Mouse (Mus musculus) G1E-ER4 (cell line): ENCODE measurements around the gene Ccdc174. TPM values are rescaled to one million over a fixed set of nuclear protein-coding genes. Genes with fewer than 3 reads are reported as not detected.
"Not testable (repeated sequence)": the region's sequence is repeated elsewhere in the genome, so short reads cannot be mapped to it uniquely, and the experiment has no call there.

Source experiments
- GATA1 ChIP-seq: IDR thresholded peaks from one replicate; pipeline ENCODE4 v1.8.0; 2012; ENCODE audit warnings: low read length, inconsistent platforms
- polyA plus RNA-seq: library from polyadenylated mRNA; stranded (reverse); fragments of >175 nt; gene quantifications from 2 replicates; pipeline ENCODE4 v1.2.3, GENCODE M21; 2012

Gene Ccdc174
- polyA plus RNA-seq, 1 experiment: 11.5 TPM

- TF ChIP-seq GATA1: no peak
Observed at GRCm38 (mm10) chr6:91891776-91892175, 13.9 kb downstream of the Ccdc174 start.

GRCm38 (mm10) chr6:91896783-91897182 lies 18.9 kb downstream of the Ccdc174 start:
- TF ChIP-seq GATA1: no peak

GRCm38 (mm10) chr6:91901505-91901904 lies 23.7 kb downstream of the Ccdc174 start:
- TF ChIP-seq GATA1: no peak

DNA sequence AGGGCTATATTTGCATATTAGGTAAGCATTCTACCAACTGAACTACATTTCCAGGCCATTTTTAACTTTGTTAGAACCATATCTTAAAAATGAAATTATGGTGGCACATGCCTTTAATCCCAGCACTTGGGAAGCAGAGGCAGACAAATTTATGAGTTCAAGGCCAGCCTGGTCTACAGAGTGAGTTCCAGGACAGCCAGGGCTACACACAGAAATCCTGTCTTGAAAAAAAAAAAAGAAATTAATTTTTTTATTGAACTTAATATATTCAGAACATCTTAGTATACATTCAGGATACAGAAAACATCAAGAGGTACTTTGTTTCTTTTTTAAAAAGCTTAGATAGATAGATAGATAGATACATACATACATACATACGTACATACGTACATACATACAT lies 24.7 kb downstream of the Ccdc174 start, which contains the start of gene 4930590J08Rik:
Gene 4930590J08Rik, plus strand, starts transcription at position 301 of the 400 bp plus-strand sequence.
- TF ChIP-seq GATA1: not testable (repeated sequence)

DNA sequence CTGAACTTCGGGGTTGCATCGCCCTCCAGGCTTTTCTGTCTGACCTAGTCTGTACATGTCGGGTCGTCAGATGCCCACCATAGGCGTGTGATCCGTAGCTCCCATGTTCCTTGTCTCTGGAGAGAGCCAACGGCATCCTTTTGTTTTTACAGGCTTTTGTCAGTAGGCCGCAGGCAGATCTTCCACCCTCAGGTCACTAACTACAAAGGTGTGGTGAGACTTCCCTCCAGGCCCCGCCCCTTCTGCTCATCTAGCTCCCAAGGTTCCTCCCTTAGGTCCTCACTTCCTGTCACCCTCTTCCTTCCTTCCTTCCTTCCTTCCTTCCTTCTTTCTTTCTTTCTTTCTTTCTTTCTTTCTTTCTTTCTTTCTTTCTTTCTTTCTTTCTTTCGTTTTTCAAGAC lies 36.2 kb downstream of the Ccdc174 start:
- TF ChIP-seq GATA1: no peak

DNA sequence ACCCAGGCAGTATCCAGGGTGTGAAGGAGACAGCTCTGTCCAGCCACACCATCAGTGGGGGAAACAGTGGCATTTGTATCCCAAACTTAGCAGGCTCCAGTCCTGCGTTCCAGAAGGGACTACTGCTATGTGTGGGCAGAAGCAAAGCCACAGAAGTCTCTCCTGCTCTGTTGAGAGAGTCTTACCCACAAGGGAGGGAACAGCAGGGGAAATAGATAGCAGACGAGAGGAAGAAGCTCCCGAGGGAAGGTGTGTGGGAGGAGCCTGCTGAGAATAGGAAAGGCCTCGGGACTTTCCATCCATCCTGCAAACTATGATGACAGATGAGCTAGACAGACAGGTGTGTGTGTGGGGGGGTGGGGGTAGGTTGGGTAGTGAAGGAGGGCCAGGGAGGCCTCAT lies 39.4 kb downstream of the Ccdc174 start:
- TF ChIP-seq GATA1: no peak

DNA sequence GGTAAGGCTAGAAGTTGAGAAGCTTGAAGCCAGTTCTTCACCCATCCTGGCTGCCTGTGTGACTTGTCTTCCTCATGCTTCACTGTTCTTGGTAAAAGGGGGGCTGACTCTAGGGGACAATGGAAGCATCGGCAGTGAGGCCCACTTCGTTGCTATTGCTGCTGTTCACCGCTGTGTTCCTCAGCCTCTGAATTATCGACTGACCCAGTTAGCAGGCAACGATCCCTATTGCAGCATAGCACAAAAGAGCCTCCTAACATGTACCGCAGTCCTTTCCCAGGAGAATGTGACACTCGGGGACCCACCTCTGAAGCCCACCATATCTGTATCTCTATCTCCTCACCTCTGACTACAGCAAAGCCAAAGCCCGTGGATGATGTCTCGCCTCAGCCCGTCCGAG lies 39.9 kb downstream of the Ccdc174 start:
- no peak for TF ChIP-seq GATA1

- no peak for TF ChIP-seq GATA1
Observed at GRCm38 (mm10) chr6:91931231-91931630, 53.4 kb downstream of the Ccdc174 start.

- TF ChIP-seq GATA1: no peak
Observed at GRCm38 (mm10) chr6:91938491-91938890, 60.6 kb downstream of the Ccdc174 start.

DNA sequence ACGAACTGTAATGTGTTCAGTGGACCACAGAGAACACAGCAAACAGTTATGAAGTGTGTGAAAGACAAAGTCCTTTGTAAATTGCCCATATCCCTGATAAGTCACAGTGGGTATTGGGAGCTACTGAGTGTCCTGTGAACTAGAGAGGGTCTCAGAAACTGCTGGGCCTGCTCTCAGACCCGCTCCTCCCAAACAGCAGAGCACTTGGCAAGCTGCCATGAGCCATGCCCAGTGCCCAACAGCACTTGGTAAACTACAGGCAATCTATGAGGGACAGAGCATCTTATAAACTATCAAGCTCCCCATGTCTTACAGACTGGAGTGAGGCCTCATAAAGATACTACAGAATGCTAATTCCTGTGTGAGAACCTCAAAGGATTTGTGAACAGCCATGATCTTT lies 70.6 kb downstream of the Ccdc174 start:
- no peak for TF ChIP-seq GATA1

Other genes starting within 250 kb of the Ccdc174 start
- gene Slc6a6, start 194.0 kb upstream of the Ccdc174 start, polyA plus RNA-seq: not detected in 2 replicates
- not detected in 2 replicates for gene Grip2, start 50.8 kb upstream of the Ccdc174 start, polyA plus RNA-seq
- gene 4930590J08Rik, start 24.8 kb downstream of the Ccdc174 start, polyA plus RNA-seq: 0.04 TPM in 1 of 2 replicates, not detected in the other
- not detected in 2 replicates for gene Fgd5, start 100.8 kb downstream of the Ccdc174 start, polyA plus RNA-seq
- gene Nr2c2, start 213.3 kb downstream of the Ccdc174 start, polyA plus RNA-seq: 6.3 and 7.3 TPM in 2 replicates